Mouse (Mus musculus) embryonic facial prominence, embryonic 12.5 days (tissue): Measurements from ENCODE around the gene Themis2. TPM values are rescaled to one million over a fixed set of nuclear protein-coding genes. Genes with fewer than 3 reads are reported as not detected.
"Not testable (repeated sequence)": the region's sequence is repeated elsewhere in the genome, so short reads cannot be mapped to it uniquely, and the experiment has no call there.

ENCODE experiments used
- ATAC-seq: fragments of 200-750 bp; cut with Nextera tagmentation; 2 replicates; pipeline ENCODE4 v1.8.0; 2017; ENCODE audit not compliant: insufficient number of reproducible peaks, insufficient read depth, low FRiP score, low TSS enrichment
- H3K27ac ChIP-seq: fragments of 300-500 bp; sonication (generic); 2 replicates; pipeline ENCODE4 v1.5.1; 2016; ENCODE audit warnings: mild to moderate bottlenecking
- H3K27me3 ChIP-seq: fragments of 300-500 bp; sonication (generic); 2 replicates; pipeline ENCODE4 v1.6.1; 2016; ENCODE audit warnings: mild to moderate bottlenecking, moderate library complexity
- H3K36me3 ChIP-seq: fragments of 300-500 bp; sonication (generic); 2 replicates; pipeline ENCODE4 v1.6.1; 2016; ENCODE audit warnings: mild to moderate bottlenecking
- H3K4me1 ChIP-seq: fragments of 300-500 bp; sonication (generic); 2 replicates; pipeline ENCODE4 v1.6.1; 2016
- H3K4me2 ChIP-seq: fragments of 300-500 bp; sonication (generic); replicated peaks from 2 replicates; pipeline ENCODE4 v1.6.1; 2016; ENCODE audit warnings: mild to moderate bottlenecking, moderate library complexity
- H3K4me3 ChIP-seq: fragments of 300-500 bp; sonication (generic); 2 replicates; pipeline ENCODE4 v1.5.1; 2016; ENCODE audit warnings: mild to moderate bottlenecking
- H3K9ac ChIP-seq: fragments of 300-500 bp; sonication (generic); 2 replicates; pipeline ENCODE4 v1.6.1; 2016; ENCODE audit warnings: mild to moderate bottlenecking, moderate library complexity
- H3K9me3 ChIP-seq: fragments of 300-500 bp; sonication (generic); 2 replicates; pipeline ENCODE4 v1.6.1; 2016; ENCODE audit warnings: mild to moderate bottlenecking, moderate library complexity
- WGBS: fragments of 180-500 bp; shearing (Covaris S2); methylation state at CpG from one replicate; pipeline ENCODE4 v1.1.7; 2016; 5-methylcytosine and 5-hydroxymethylcytosine counted together
- polyA plus RNA-seq: library from polyadenylated mRNA; unstranded; fragments of >200 nt; fragmentation: Nextera tagmentation; extraction: Ambion mirVana; gene quantifications from 2 replicates; pipeline ENCODE4 v1.2.1, GENCODE M21; 2016

Themis2 gene
- polyA plus RNA-seq, 1 experiment from 2014 or later: 0.72 TPM

DNA sequence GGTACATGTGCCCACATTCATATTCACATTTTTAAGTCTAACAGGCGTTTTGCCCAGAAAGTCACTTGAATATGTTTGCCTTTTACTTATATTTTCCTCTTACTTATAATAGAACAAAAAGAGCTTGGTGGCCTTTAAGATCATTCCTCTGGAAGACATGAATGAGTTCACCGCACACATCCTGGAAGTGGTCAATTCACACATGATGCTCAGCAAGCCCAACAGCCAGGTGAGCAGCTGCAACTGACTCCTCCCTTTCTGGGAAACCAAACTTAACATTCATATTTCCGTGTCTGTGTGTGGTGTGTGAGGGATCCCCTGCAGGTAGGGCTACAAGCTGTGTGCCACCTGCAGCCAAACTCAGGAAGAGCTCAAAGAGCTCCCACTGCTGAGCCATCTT, 21.3 kb downstream of the Themis2 start:
- no peak overlapping the region for H3K27ac ChIP-seq
- H3K4me2 ChIP-seq: no peak overlapping the region
- H3K4me3 ChIP-seq: no peak overlapping the region
- 81% methylated on average over 3 of the region's 3 CpGs for WGBS
- no peaks in the 10 kb centered on the region for H3K4me1 ChIP-seq
- no peaks in the 10 kb centered on the region for H3K27me3 ChIP-seq
- no peak for ATAC-seq
- H3K9me3 ChIP-seq: no peaks in the 10 kb centered on the region
- H3K36me3 ChIP-seq: peaks cover 94% of the 10 kb centered on the region
- H3K9ac ChIP-seq: no peak overlapping the region

DNA sequence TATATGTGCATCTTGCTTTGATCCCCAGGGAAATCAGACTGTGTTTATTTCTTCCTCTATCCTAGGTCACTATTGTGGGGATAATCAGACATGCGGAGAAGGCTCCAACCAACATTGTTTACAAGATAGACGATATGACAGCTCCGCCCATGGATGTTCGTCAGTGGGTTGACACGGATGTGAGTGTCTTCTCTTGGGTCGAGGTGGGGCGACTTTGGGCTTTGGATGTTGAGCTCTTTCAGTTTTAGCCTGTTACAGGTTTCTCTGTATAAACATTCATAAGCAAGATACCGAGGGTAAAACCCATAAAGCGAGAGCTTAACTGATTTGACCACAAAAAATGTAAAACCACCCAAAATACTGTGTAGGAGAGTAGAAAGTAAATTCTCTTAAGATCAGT, 24.4 kb downstream of the Themis2 start:
- no peak for ATAC-seq
- WGBS: 92% methylated on average over 9 of the region's 9 CpGs
- Histone ChIP-seq H3K36me3 (peaks cover 65% of the 10 kb centered on the region), H3K4me3 (no peak overlapping the region), H3K9ac (no peak overlapping the region), H3K9me3 (no peaks in the 10 kb centered on the region), H3K4me1 (peaks cover 9% of the 10 kb centered on the region), H3K27me3 (no peaks in the 10 kb centered on the region), H3K27ac (no peak overlapping the region), H3K4me2 (no peak overlapping the region)

DNA sequence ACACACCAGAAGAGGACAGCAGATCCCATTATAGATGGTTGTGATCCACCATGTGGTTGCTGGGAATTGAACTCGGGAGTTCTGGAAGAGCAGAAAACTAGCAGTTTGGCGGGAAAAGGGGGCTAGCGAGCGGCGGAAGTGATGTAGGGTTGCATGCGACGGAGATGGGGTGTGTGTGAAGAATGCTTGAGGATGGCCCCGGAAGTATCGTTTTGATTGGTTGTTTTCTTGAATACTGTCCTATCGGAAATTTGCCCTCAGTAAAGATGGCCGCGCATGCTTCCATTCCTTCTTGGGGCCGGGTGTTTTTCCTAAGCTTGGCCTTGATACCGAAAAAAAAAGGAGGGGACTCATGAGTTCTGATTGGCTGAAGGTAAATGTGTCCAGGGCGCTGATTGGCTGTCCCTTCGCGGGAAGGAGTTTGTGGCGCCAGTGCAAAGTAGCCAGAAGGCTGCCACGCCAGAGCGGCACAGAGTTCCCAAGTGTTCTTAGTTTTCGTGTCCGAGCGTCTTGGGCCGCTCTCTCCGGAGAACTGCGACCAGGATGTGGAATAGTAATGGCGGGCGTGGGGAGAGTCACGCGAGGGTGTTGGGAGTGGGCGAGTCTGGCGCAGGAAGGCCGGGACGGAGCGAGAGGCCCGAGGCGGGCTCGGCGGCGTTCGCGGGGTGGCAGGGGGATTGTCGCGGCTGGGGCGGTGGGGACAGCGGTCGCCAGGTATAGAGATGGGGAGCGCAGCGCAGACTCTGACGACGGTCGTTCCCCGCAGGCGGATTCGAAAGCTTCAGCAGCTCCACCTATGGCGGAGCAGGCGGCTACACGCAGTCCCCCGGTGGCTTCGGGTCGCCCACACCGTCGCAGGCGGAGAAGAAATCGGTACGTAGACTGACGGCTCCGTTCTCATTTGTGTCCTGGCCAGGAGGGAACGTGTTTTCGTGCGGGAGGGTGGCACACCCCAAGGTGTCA, 28.0 kb downstream of the Themis2 start, which contains the start of gene Rpa2:
Gene Rpa2 (plus strand): TSS at position 419 of the 963 bp plus-strand sequence.
- peak within 1 kb of the TSS; percentile 76 for H3K27ac ChIP-seq
- H3K36me3 ChIP-seq: peaks cover 31% of the 10 kb centered on the region
- H3K4me1 ChIP-seq: peaks cover 9% of the 10 kb centered on the region
- peak within 1 kb of the TSS; percentile 78 for H3K9ac ChIP-seq
- no peaks in the 10 kb centered on the region for H3K9me3 ChIP-seq
- peak within 1 kb of the TSS; percentile 67 for H3K4me3 ChIP-seq
- peak within 1 kb of the TSS; percentile 70 for H3K4me2 ChIP-seq
- under 1% methylated on average over 69 of the region's 71 CpGs for WGBS
- ATAC-seq: peak; percentile 93
- no peaks in the 10 kb centered on the region for H3K27me3 ChIP-seq

- not testable (repeated sequence) for H3K36me3 ChIP-seq, H3K9ac ChIP-seq, H3K4me2 ChIP-seq, H3K27me3 ChIP-seq, ATAC-seq, H3K4me1 ChIP-seq, H3K4me3 ChIP-seq, H3K27ac ChIP-seq, H3K9me3 ChIP-seq
- 82% methylated on average over 3 of the region's 3 CpGs for WGBS
Observed at GRCm38 (mm10) chr4:132763125-132763524, 33.1 kb downstream of the Themis2 start.

- Histone ChIP-seq H3K4me3 (no peak overlapping the region), H3K36me3 (no peaks in the 10 kb centered on the region), H3K9ac (no peak overlapping the region), H3K9me3 (no peaks in the 10 kb centered on the region), H3K27me3 (peaks cover 7% of the 10 kb centered on the region), H3K27ac (no peak overlapping the region), H3K4me2 (no peak overlapping the region), H3K4me1 (0 out of 2 replicates have a peak, but pooled peaks cover under 1% of the 10 kb centered on the region)
- ATAC-seq: no peak
- 70% methylated on average over 6 of the region's 6 CpGs for WGBS
Observed at GRCm38 (mm10) chr4:132762602-132763001, 33.6 kb downstream of the Themis2 start.

DNA sequence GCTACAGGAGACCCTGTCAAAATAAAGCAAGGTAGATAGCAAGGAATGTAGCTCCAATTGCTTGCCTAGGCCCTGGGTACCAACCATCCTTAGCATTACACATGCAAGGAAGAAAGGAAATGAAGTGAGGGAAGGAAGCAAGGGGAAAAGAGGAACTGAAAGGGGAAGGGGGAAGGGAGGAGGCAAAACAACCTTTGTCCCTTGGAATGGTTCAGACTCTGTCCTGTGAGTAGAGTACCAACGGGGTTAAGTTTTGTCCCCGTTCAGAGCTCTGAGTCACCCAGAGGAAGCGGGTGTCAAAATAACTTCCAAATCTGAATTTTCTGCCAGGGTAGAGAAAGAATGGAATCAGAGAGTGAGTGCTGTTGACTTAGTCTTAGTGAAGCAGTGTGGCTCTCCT, 35.9 kb downstream of the Themis2 start:
- no peak overlapping the region for H3K27ac ChIP-seq
- H3K9ac ChIP-seq: no peak overlapping the region
- H3K4me1 ChIP-seq: 0 out of 2 replicates have a peak, but pooled peaks cover 4% of the 10 kb centered on the region
- no peak overlapping the region for H3K4me3 ChIP-seq
- no peak for ATAC-seq
- no peaks in the 10 kb centered on the region for H3K9me3 ChIP-seq
- peaks cover 12% of the 10 kb centered on the region for H3K27me3 ChIP-seq
- 71% methylated on average over 3 of the region's 3 CpGs for WGBS
- H3K36me3 ChIP-seq: no peaks in the 10 kb centered on the region
- no peak overlapping the region for H3K4me2 ChIP-seq

DNA sequence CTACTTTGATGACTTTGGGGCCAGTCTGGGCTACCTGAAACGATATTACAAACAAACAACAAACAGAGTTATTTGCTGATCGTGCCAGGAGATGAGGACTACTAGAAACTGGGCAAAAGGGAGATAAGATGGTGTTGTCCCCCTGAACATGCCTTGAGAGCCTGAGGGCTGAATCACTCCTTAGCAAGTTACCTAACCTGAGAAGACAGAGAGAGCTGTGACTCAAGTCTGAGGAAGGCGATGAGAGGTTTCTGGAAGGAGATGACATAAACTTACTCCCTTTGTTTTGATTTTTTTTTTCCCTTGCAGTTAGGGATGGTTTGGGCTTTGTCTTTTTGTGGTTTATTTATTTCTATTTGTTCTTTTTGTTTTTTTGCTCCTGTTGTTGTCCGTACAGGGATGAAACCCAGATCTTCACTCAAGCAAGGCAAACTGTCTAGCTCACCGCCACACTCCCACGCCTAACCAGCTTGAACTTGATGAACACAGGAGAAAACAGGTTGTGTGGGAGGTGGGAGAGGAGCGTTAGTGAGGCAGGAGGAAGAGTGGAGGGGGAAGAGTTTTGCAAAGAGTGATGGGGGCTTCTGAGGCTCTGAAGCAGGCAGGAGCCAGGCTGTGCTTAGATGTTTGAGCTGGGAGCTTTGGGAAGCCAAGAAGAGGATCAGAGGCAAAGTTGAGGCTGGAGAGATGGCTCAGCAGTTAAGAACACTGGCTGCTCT, 38.4 kb downstream of the Themis2 start:
- Histone ChIP-seq H3K4me2 (peak overlapping the region; percentile 80; the same call in 1 of the 2 replicates), H3K9me3 (no peaks in the 10 kb centered on the region), H3K36me3 (no peaks in the 10 kb centered on the region), H3K27me3 (peaks cover 12% of the 10 kb centered on the region), H3K9ac (no peak overlapping the region), H3K27ac (no peak overlapping the region), H3K4me3 (no peak overlapping the region), H3K4me1 (0 out of 2 replicates have a peak, but pooled peaks cover 4% of the 10 kb centered on the region)
- no peak for ATAC-seq
- 82% methylated on average over 7 of the region's 7 CpGs for WGBS

DNA sequence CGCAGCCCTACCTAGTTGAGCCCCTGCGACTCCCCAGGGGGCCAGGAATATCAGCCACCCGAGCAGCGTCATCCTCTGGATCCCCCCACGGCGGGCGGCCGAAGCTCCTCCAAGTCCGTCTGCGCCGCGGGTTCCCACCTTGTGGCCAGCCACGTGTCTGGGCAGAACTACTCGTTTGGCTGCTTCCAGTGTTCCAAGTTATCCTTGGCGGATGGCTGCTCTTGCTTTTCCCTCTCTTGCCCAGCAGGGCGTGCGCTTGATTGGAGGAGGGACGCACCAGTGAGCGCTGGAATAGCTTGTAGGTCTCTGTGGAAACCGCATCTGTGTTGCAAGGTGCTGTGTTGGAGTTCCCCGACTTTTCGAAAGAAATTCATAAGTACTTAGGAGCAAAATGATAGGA, 39.2 kb downstream of the Themis2 start, which contains the start of gene Smpdl3b:
Gene Smpdl3b (minus strand): TSS at position 279 of the 400 bp plus-strand sequence.
- 0 out of 2 replicates have a peak, but pooled peaks cover 4% of the 10 kb centered on the region for H3K4me1 ChIP-seq
- H3K27me3 ChIP-seq: peaks cover 12% of the 10 kb centered on the region
- 1% methylated on average over 22 of the region's 22 CpGs for WGBS
- no peak within 1 kb of the TSS for H3K27ac ChIP-seq
- peak within 1 kb of the TSS; percentile 57 for H3K9ac ChIP-seq
- H3K9me3 ChIP-seq: no peaks in the 10 kb centered on the region
- H3K36me3 ChIP-seq: no peaks in the 10 kb centered on the region
- H3K4me2 ChIP-seq: peak within 1 kb of the TSS; percentile 80
- H3K4me3 ChIP-seq: peak within 1 kb of the TSS; percentile 38
- peak; percentile 77; the same call in 1 of the 2 replicates for ATAC-seq

- 78% methylated on average over 6 of the region's 6 CpGs for WGBS
- H3K36me3 ChIP-seq: no peaks in the 10 kb centered on the region
- no peak overlapping the region for H3K9ac ChIP-seq
- H3K27me3 ChIP-seq: peaks cover 9% of the 10 kb centered on the region
- H3K27ac ChIP-seq: no peak overlapping the region
- no peak overlapping the region for H3K4me2 ChIP-seq
- 0 out of 2 replicates have a peak, but pooled peaks cover 4% of the 10 kb centered on the region for H3K4me1 ChIP-seq
- no peaks in the 10 kb centered on the region for H3K9me3 ChIP-seq
- no peak for ATAC-seq
- no peak overlapping the region for H3K4me3 ChIP-seq
Observed at GRCm38 (mm10) chr4:132752992-132753391, 43.2 kb downstream of the Themis2 start.

GRCm38 (mm10) chr4:132749258-132749982, 46.8 kb downstream of the Themis2 start:
- WGBS: 86% methylated on average over 6 of the region's 6 CpGs
- H3K36me3 ChIP-seq: no peaks in the 10 kb centered on the region
- no peaks in the 10 kb centered on the region for H3K27me3 ChIP-seq
- H3K4me1 ChIP-seq: no peaks in the 10 kb centered on the region
- no peak overlapping the region for H3K4me3 ChIP-seq
- H3K9ac ChIP-seq: no peak overlapping the region
- H3K4me2 ChIP-seq: no peak overlapping the region
- no peaks in the 10 kb centered on the region for H3K9me3 ChIP-seq
- no peak for ATAC-seq
- no peak overlapping the region for H3K27ac ChIP-seq

DNA sequence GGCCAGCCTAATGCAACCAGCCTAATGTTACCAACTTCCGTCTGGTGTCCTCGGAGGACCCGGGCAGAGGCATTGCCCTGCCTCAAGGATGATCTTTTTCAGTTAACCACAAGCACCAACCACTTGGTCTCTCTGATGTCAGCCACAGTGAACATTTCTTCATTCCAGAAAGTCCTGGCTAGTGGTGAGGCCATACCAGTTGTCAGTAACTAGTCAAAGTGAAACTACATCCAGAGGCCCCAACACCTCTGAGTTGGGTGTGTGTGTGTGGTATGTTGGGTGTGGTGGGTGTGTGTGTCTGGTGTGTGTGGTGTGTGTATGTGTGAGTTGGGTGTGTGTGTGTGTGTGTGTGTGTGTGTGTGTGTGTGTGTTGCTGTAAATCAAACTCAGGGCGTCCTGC, 47.4 kb downstream of the Themis2 start:
- 96% methylated on average over 4 of the region's 4 CpGs for WGBS
- H3K4me2 ChIP-seq: no peak overlapping the region
- H3K36me3 ChIP-seq: no peaks in the 10 kb centered on the region
- no peak overlapping the region for H3K9ac ChIP-seq
- no peak overlapping the region for H3K27ac ChIP-seq
- no peak for ATAC-seq
- no peak overlapping the region for H3K4me3 ChIP-seq
- no peaks in the 10 kb centered on the region for H3K4me1 ChIP-seq
- H3K9me3 ChIP-seq: no peaks in the 10 kb centered on the region
- no peaks in the 10 kb centered on the region for H3K27me3 ChIP-seq
